In genomic region chr11:23372490-23372889, GRCm38 (mm10) we compare ENCODE assay signal across 35 mouse cellular contexts.
"Had no signal": no experiment of that assay in that cellular context is flagged by ENCODE, and none has a peak within 500 bp of the region (broad histone marks: within the 10 kb centered on the region; RNA-seq: fewer than 3 reads in every experiment).

No protein-coding gene starts in this region.

- H3K4me2 ChIP-seq: heart, embryonic 11.5 days; heart, embryonic 12.5 days; heart, embryonic 13.5 days; heart, embryonic 15.5 days; hindbrain, embryonic 12.5 days; hindbrain, embryonic 13.5 days; hindbrain, embryonic 14.5 days; hindbrain, embryonic 15.5 days; intestine, embryonic 15.5 days; kidney, embryonic 15.5 days had no signal

- H3K9ac ChIP-seq: heart, embryonic 12.5 days; heart, embryonic 13.5 days; heart, embryonic 15.5 days; hindbrain, embryonic 12.5 days; hindbrain, embryonic 13.5 days; hindbrain, embryonic 14.5 days; hindbrain, embryonic 15.5 days; intestine, embryonic 15.5 days; kidney, embryonic 15.5 days had no signal

- DNase-seq: heart, postnatal 10 days; heart, postnatal 14 days; heart, postnatal 36 days; heart, postnatal 4 days; kidney, adult 11 months; kidney, adult 18-20 months; kidney, adult 2 months; kidney, adult 8-10 months; kidney, adult 9 months; kidney, postnatal 10 days; kidney, postnatal 14 days; kidney, postnatal 25 days; kidney, postnatal 36 days; kidney, postnatal 4 days; layer of hippocampus, adult 9-11 months; layer of hippocampus, postnatal 36 days had no signal

- H3K27ac ChIP-seq: heart, embryonic 10.5 days; heart, embryonic 13.5 days; heart, embryonic 15.5 days; hindbrain, embryonic 10.5 days; hindbrain, embryonic 12.5 days; hindbrain, embryonic 13.5 days; hindbrain, embryonic 14.5 days; hindbrain, embryonic 15.5 days; hindbrain, postnatal 0 days; intestine, embryonic 15.5 days; kidney, embryonic 15.5 days; kidney, postnatal 0 days; layer of hippocampus, adult 2 months had no signal

- H3K27me3 ChIP-seq: heart, embryonic 12.5 days; heart, embryonic 13.5 days; heart, embryonic 15.5 days; hindbrain, embryonic 12.5 days; hindbrain, embryonic 13.5 days; hindbrain, embryonic 15.5 days; intestine, embryonic 15.5 days; kidney, embryonic 15.5 days had no signal

- H3K4me3 ChIP-seq: heart, embryonic 10.5 days; heart, embryonic 12.5 days; heart, embryonic 13.5 days; heart, embryonic 15.5 days; hindbrain, embryonic 10.5 days; hindbrain, embryonic 12.5 days; hindbrain, embryonic 13.5 days; hindbrain, embryonic 15.5 days; intestine, embryonic 15.5 days; kidney, embryonic 15.5 days; layer of hippocampus, adult 2 months had no signal

- H3K4me1 ChIP-seq: heart, embryonic 10.5 days; heart, embryonic 12.5 days; heart, embryonic 13.5 days; heart, embryonic 15.5 days; hindbrain, embryonic 10.5 days; hindbrain, embryonic 12.5 days; hindbrain, embryonic 13.5 days; hindbrain, embryonic 15.5 days; intestine, embryonic 15.5 days; kidney, embryonic 15.5 days had no signal

- H3K9me3 ChIP-seq: heart, embryonic 10.5 days; heart, embryonic 12.5 days; heart, embryonic 13.5 days; heart, embryonic 15.5 days; hindbrain, embryonic 10.5 days; hindbrain, embryonic 12.5 days; hindbrain, embryonic 13.5 days; hindbrain, embryonic 15.5 days; intestine, embryonic 15.5 days; kidney, embryonic 15.5 days had no signal

- ATAC-seq: hindbrain, embryonic 16.5 days; hindbrain, postnatal 0 days; inflammation-experienced regulatory T-cells, adult 6 months; intestine, embryonic 15.5 days; intestine, embryonic 16.5 days; intestine, postnatal 0 days had no signal
